Mouse (Mus musculus) myocyte (in vitro differentiated cells): ENCODE measurements around the gene Syce3.

Experiments
- E2F4 ChIP-seq: IDR thresholded peaks from one replicate; pipeline ENCODE4 v1.6.1; 2011; ENCODE audit warnings: mild to moderate bottlenecking, control low read depth, moderate library complexity; ENCODE audit not compliant: insufficient read depth
- MAX ChIP-seq: IDR thresholded peaks from one replicate; pipeline ENCODE4 v1.6.1; 2011; ENCODE audit warnings: low read depth, mild to moderate bottlenecking, control low read depth
- POLR2A ChIP-seq: IDR thresholded peaks from one replicate; pipeline ENCODE4 v1.6.1; 2011; ENCODE audit warnings: low read depth, mild to moderate bottlenecking, control low read depth, moderate library complexity; ENCODE audit not compliant: insufficient read length
- POLR2AphosphoS2 ChIP-seq: IDR thresholded peaks from one replicate; pipeline ENCODE4 v1.6.1; 2011; ENCODE audit warnings: low read depth, control low read depth; ENCODE audit not compliant: insufficient read length
- TCF12 ChIP-seq: IDR thresholded peaks from one replicate; pipeline ENCODE4 v1.6.1; 2011; ENCODE audit warnings: mild to moderate bottlenecking, control low read depth; ENCODE audit not compliant: poor library complexity, insufficient read depth, severe bottlenecking
- USF1 ChIP-seq: IDR thresholded peaks from one replicate; pipeline ENCODE4 v1.6.1; 2011; ENCODE audit warnings: low read depth, mild to moderate bottlenecking, control low read depth, moderate library complexity

DNA sequence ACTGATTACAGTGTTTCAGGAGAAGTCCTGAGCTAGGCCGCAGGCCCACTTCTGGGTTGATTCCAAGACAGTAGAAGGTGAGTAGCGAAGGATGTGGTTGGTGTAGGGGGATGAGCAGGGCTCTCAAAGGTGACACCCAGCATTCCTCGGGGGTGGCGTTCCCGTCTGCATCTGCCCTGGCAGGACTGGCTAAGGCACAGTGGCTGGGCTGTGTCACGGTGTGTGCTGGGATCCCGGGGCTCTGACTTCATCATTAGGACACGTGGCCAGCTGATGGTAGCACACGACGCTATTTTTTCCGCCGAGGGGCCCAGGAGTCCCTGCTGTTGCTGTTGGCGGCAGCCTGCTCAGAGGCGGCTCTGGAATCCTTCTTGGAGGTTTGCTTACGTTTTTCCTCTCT, 59.0 kb downstream of the Syce3 start:
- TF ChIP-seq POLR2A (no peak), POLR2AphosphoS2 (no peak), USF1 (no peak), MAX (no peak), E2F4 (no peak), TCF12 (no peak)
